Mouse (Mus musculus) intestine, embryonic 14.5 days (tissue): Measurements from ENCODE around the gene Disc1. TPM values are rescaled to one million over a fixed set of nuclear protein-coding genes. Genes with fewer than 3 reads are reported as not detected.
A peak's percentile ranks its signal among the peaks of the same experiment; 100 is the strongest.

Source experiments
- ATAC-seq: fragments of 200-750 bp; cut with Nextera tagmentation; replicated peaks from 2 replicates; pipeline ENCODE4 v1.8.0; 2017; ENCODE audit warnings: low read depth, moderate number of reproducible peaks, moderate TSS enrichment, moderate library complexity; ENCODE audit not compliant: low FRiP score, low TSS enrichment
- DNase-seq: peaks from one replicate; pipeline ENCODE4 v3.0.0-alpha.2; 2018; ENCODE audit warnings: low spot score
- H3K27ac ChIP-seq: fragments of 300-500 bp; sonication (generic); 2 replicates; pipeline ENCODE4 v1.5.1; 2014; ENCODE audit warnings: low read depth, mild to moderate bottlenecking, control low read depth
- H3K27me3 ChIP-seq: fragments of 300-500 bp; sonication (generic); replicated peaks from 2 replicates; pipeline ENCODE4 v1.6.1; 2014; ENCODE audit warnings: low read length, control low read depth; ENCODE audit not compliant: control insufficient read depth, insufficient read depth
- H3K36me3 ChIP-seq: fragments of 300-500 bp; sonication (generic); 2 replicates; pipeline ENCODE4 v1.6.1; 2014; ENCODE audit warnings: low read length, control low read depth; ENCODE audit not compliant: control insufficient read depth, insufficient read depth
- H3K4me1 ChIP-seq: fragments of 300-500 bp; sonication (generic); replicated peaks from 2 replicates; pipeline ENCODE4 v1.6.1; 2014; ENCODE audit warnings: low read length, control low read depth, mixed read lengths; ENCODE audit not compliant: control insufficient read depth, insufficient read depth
- H3K4me2 ChIP-seq: fragments of 300-500 bp; sonication (generic); 2 replicates; pipeline ENCODE4 v1.6.1; 2014; ENCODE audit warnings: low read length
- H3K4me3 ChIP-seq: fragments of 300-500 bp; sonication (generic); 2 replicates; pipeline ENCODE4 v1.5.1; 2014; ENCODE audit warnings: low read depth, low read length, control low read depth, mixed read lengths
- H3K9ac ChIP-seq: fragments of 300-500 bp; sonication (generic); 2 replicates; pipeline ENCODE4 v1.6.1; 2014; ENCODE audit warnings: mild to moderate bottlenecking, low read length
- H3K9me3 ChIP-seq: fragments of 300-500 bp; sonication (generic); 2 replicates; pipeline ENCODE4 v1.6.1; 2016; ENCODE audit warnings: low read length, control low read depth; ENCODE audit not compliant: control insufficient read depth
- WGBS: fragments of 180-500 bp; shearing (Covaris S2); extraction: QIAGEN DNeasy Blood & Tissue Kit; methylation state at CpG from one replicate; pipeline ENCODE4 v1.1.7; 2014; 5-methylcytosine and 5-hydroxymethylcytosine counted together
- polyA plus RNA-seq: library from polyadenylated mRNA; unstranded; fragments of >200 nt; fragmentation: Nextera tagmentation; extraction: Ambion mirVana; gene quantifications from 2 replicates; pipeline ENCODE4 v1.2.1, GENCODE M21; 2014

The Disc1 gene
- polyA plus RNA-seq, 1 experiment from 2014 or later = 2.5 TPM

DNA sequence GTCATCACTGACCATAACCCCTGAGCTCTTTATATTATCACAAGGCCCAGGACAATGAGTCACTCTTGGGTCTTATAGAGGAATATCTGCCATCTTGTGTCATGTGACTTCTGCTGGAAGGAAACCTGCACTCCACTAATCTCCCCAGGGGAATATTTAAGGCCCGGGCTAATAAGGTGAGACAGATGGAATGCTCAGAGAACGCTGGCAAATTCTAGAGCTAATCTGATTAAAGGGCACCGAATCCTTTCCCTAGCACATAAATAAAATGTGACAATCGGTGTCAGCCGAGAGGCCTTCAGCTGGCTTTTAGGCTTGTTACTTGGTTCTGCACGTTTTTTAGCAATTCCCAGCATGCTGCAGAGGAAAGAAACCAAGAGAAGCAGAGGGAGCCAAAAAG lies 15.7 kb downstream of the Disc1 start:
- no peak overlapping the region for H3K9ac ChIP-seq
- H3K27me3 ChIP-seq = no peaks in the 10 kb centered on the region
- 62% methylated on average over 6 of the region's 6 CpGs for WGBS
- no peaks in the 10 kb centered on the region for H3K9me3 ChIP-seq
- H3K4me1 ChIP-seq = no peaks in the 10 kb centered on the region
- ATAC-seq (no peak), DNase-seq (no peak)
- no peak overlapping the region for H3K4me3 ChIP-seq
- H3K27ac ChIP-seq = no peak overlapping the region
- no peak overlapping the region for H3K4me2 ChIP-seq
- no peaks in the 10 kb centered on the region for H3K36me3 ChIP-seq

DNA sequence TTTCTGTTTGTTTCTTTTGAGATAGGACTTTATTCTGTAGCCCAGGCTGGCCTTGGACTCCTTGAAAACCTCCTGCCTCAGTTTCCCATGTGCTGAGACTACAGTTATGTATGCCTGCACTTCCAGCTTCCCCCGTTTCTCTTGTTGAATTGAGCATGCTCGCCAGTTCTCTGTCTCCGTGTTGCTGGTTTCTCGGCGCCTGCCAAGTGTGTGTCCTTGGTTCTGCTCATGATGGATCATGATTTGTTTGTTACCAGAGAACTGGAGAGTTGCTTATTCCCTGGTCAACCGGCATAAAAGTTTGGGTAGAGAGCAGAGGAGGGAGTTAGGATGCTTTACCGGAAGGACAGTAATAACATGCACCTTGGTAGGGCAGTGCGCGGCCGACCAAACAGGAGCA lies 20.1 kb downstream of the Disc1 start:
- ATAC-seq = no peak
- no peak for DNase-seq
- H3K4me3 ChIP-seq = no peak overlapping the region
- no peaks in the 10 kb centered on the region for H3K36me3 ChIP-seq
- H3K4me1 ChIP-seq = 0 out of 2 replicates have a peak, but pooled peaks cover 3% of the 10 kb centered on the region
- H3K9me3 ChIP-seq = no peaks in the 10 kb centered on the region
- H3K9ac ChIP-seq = no peak overlapping the region
- WGBS = 89% methylated on average over 10 of the region's 10 CpGs
- H3K27me3 ChIP-seq = no peaks in the 10 kb centered on the region
- H3K27ac ChIP-seq = no peak overlapping the region
- H3K4me2 ChIP-seq = no peak overlapping the region

- no peak for DNase-seq
- Histone ChIP-seq H3K27me3 (no peaks in the 10 kb centered on the region), H3K4me3 (no peak overlapping the region), H3K9me3 (no peaks in the 10 kb centered on the region), H3K9ac (no peak overlapping the region), H3K36me3 (no peaks in the 10 kb centered on the region), H3K4me2 (no peak overlapping the region), H3K4me1 (0 out of 2 replicates have a peak, but pooled peaks cover 3% of the 10 kb centered on the region), H3K27ac (no peak overlapping the region)
- WGBS = 79% methylated on average over 2 of the region's 2 CpGs
- no peak for ATAC-seq
Measured at GRCm38 (mm10) chr8:125074581-125074980, 20.6 kb downstream of the Disc1 start.

DNA sequence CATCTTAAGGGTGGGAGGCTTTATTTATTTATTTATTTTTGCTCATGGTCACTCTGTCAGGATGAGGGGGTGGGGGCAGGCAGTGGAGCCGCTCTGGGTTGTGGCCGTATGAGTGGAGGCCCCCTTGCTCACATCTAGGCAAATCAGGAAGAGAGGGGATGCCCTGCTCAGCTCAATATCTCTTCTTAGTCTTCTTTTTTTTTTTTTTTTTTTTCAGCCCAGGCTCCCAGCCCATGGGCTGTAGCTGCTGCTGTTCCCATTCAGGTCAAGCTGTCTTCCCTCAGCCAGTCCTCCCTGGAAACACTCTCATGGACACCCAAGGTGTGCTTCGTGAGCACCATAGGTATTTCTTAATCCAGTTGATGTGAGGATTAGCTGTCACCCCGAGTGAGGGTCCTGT lies 21.4 kb downstream of the Disc1 start:
- Histone ChIP-seq H3K9ac (no peak overlapping the region), H3K27me3 (no peaks in the 10 kb centered on the region), H3K4me2 (no peak overlapping the region), H3K36me3 (no peaks in the 10 kb centered on the region), H3K27ac (no peak overlapping the region), H3K9me3 (no peaks in the 10 kb centered on the region), H3K4me3 (no peak overlapping the region), H3K4me1 (0 out of 2 replicates have a peak, but pooled peaks cover 3% of the 10 kb centered on the region)
- ATAC-seq (no peak), DNase-seq (no peak)
- 78% methylated on average over 4 of the region's 4 CpGs for WGBS

GRCm38 (mm10) chr8:125077326-125077725 lies 23.3 kb downstream of the Disc1 start:
- ATAC-seq (no peak), DNase-seq (no peak)
- WGBS = 76% methylated on average over 8 of the region's 8 CpGs
- H3K9ac ChIP-seq = no peak overlapping the region
- no peak overlapping the region for H3K4me2 ChIP-seq
- H3K36me3 ChIP-seq = no peaks in the 10 kb centered on the region
- no peaks in the 10 kb centered on the region for H3K9me3 ChIP-seq
- H3K4me3 ChIP-seq = no peak overlapping the region
- H3K27me3 ChIP-seq = no peaks in the 10 kb centered on the region
- peaks cover 3% of the 10 kb centered on the region; the same call in 1 of the 2 replicates for H3K4me1 ChIP-seq
- no peak overlapping the region for H3K27ac ChIP-seq

DNA sequence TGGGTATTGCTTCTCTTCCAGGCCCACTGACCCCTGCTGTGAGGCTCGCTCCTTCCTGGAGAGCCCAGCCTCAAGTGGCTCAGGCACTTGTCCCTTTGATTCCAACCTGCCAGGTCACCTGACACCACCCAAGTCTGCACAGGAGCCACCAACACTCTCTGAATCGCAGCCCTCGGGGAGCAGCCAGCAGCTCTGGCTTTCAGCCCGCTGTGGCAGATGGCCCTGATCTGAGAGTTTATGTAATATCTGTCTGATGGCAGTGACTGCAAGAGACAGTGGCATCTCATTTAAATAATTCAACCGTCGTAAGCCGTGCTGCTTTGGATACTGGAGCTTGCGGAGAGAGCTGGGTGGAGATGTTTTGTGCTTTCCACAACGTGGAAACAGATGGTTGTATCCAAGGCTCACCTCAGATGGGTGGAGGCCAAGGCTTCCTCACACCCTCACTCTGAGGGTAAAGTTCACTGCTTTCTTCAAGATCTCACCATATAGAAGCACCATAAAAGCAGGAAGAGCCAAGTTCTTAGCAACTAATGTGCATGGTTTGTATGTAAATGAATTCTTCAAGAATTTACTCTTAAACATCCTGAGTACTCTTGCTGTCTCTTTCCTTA lies 24.9 kb downstream of the Disc1 start:
- H3K4me1 ChIP-seq = peaks cover 3% of the 10 kb centered on the region
- no peaks in the 10 kb centered on the region for H3K27me3 ChIP-seq
- no peaks in the 10 kb centered on the region for H3K9me3 ChIP-seq
- no peak overlapping the region for H3K4me3 ChIP-seq
- DNase-seq = no peak
- no peak overlapping the region for H3K9ac ChIP-seq
- H3K4me2 ChIP-seq = no peak overlapping the region
- no peak overlapping the region for H3K27ac ChIP-seq
- 47% methylated on average over 9 of the region's 9 CpGs for WGBS
- ATAC-seq = no peak; the same call in 1 of the 2 replicates
- no peaks in the 10 kb centered on the region for H3K36me3 ChIP-seq

DNA sequence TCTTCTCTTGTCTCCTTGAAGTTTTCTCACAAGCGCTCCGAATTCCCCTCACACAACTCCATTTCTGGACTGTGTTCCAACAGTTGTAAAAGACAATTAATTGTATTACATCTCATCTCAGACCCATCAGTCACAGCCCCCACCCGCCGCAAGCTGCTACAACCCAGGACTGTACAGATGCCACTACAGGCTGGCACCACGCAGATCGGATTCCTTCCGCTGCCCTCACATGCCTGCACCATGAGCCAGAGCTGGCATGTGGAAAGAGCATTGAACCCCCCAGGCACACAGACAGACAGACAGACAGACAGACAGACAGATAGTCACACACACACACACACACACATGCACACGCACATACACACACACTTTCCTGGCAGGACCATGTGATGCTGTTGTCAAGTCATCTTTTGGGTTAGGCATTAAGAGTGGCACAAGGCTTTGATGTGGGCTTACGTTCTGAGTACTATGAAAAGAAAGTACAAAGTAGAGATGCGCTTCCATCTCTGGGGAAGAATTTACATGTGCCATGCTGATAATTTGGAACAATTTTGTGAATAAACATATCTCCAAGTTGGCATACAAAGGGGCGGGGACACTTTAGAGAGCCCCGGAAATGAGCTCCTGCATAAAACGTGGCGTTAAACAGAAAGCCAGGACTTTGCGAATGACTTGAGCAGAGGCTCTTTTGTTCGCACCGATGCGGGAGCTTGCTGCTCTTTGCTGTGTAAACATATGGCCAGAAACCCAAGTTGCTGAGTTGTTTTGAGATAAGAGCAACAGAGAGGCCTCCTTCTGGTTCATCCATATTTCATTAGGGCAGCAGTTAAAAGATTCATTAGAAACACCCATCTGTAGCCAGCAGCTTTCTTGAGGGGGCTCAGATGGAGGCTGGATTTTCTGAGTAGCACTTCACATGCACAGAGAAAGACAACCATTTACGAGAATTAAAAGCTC lies 26.7 kb downstream of the Disc1 start:
- Histone ChIP-seq H3K4me1 (peaks cover 3% of the 10 kb centered on the region), H3K27me3 (no peaks in the 10 kb centered on the region), H3K4me3 (no peak overlapping the region), H3K27ac (no peak overlapping the region), H3K9ac (no peak overlapping the region), H3K36me3 (no peaks in the 10 kb centered on the region), H3K9me3 (no peaks in the 10 kb centered on the region), H3K4me2 (peak overlapping the region; percentile 16; the same call in 1 of the 2 replicates)
- DNase-seq (no peak), ATAC-seq (no peak)
- 64% methylated on average over 19 of the region's 19 CpGs for WGBS

- no peaks in the 10 kb centered on the region for H3K9me3 ChIP-seq
- no peak overlapping the region for H3K4me2 ChIP-seq
- H3K27me3 ChIP-seq = no peaks in the 10 kb centered on the region
- no peak overlapping the region for H3K4me3 ChIP-seq
- no peaks in the 10 kb centered on the region for H3K36me3 ChIP-seq
- no peak for ATAC-seq
- no peak for DNase-seq
- H3K27ac ChIP-seq = peak overlapping the region; percentile 74
- H3K9ac ChIP-seq = no peak overlapping the region
- H3K4me1 ChIP-seq = no peaks in the 10 kb centered on the region; the same call in none of the 2 replicates
- 55% methylated on average over 4 of the region's 4 CpGs for WGBS
Measured at GRCm38 (mm10) chr8:125083746-125084145, 29.8 kb downstream of the Disc1 start.
